8 mouse cellular contexts compared by ENCODE assay signal in genomic region chr17:28247613-28248012, GRCm38 (mm10). TPM values are rescaled to one million over a fixed set of nuclear protein-coding genes. Genes with fewer than 3 reads are reported as not detected.
A peak's percentile ranks its signal among the peaks of the same experiment; 100 is the strongest.
DNase-seq lines count a peak whose midpoint lies in the region; ATAC-seq lines count a peak whose summit lies in the region.

No protein-coding gene starts in this region.

- H3K36me3 ChIP-seq in intestine, embryonic 16.5 days (ENCODE audit: control insufficient read depth, insufficient read depth, low read length), result no peaks in the 10 kb centered on the region
- H3K36me3 ChIP-seq in intestine, embryonic 15.5 days, result no peaks in the 10 kb centered on the region
- H3K36me3 ChIP-seq in kidney, embryonic 16.5 days (ENCODE audit: insufficient read depth, low read length), result no peaks in the 10 kb centered on the region; the same call in 1 of the 2 replicates
- peaks cover 90% of the 10 kb centered on the region for H3K36me3 ChIP-seq in megakaryocyte, embryonic 14.5 days (replicated peaks; ENCODE audit: low read length)
- H3K36me3 ChIP-seq in forebrain, embryonic 16.5 days (ENCODE audit: control insufficient read depth, insufficient read depth), result no peaks in the 10 kb centered on the region

- H3K27ac ChIP-seq in intestine, embryonic 16.5 days (ENCODE audit: low read length), result no peak overlapping the region
- H3K27ac ChIP-seq in intestine, embryonic 15.5 days, result no peak overlapping the region
- H3K27ac ChIP-seq in kidney, embryonic 16.5 days (ENCODE audit: low read length), result 0 out of 2 replicates have a peak overlapping the region, but pooled peaks have one; percentile 34
- no peak overlapping the region for H3K27ac ChIP-seq in forebrain, embryonic 16.5 days (ENCODE audit: low read length)

- no peak for ATAC-seq in intestine, embryonic 16.5 days
- no peak for ATAC-seq in intestine, embryonic 15.5 days
- ATAC-seq in kidney, embryonic 16.5 days (ENCODE audit: low FRiP score, low TSS enrichment), result peak; percentile 50
- ATAC-seq in forebrain, embryonic 16.5 days, result no peak

- H3K4me2 ChIP-seq in intestine, embryonic 16.5 days (ENCODE audit: low read depth, low read length), result no peak overlapping the region
- H3K4me2 ChIP-seq in intestine, embryonic 15.5 days (replicated peaks), result no peak overlapping the region
- H3K4me2 ChIP-seq in kidney, embryonic 16.5 days (replicated peaks; ENCODE audit: low read depth, low read length), result 0 out of 2 replicates have a peak overlapping the region, but pooled peaks have one; percentile 0
- H3K4me2 ChIP-seq in forebrain, embryonic 16.5 days (ENCODE audit: low read length), result no peak overlapping the region

- H3K4me1 ChIP-seq in intestine, embryonic 16.5 days (ENCODE audit: control insufficient read depth, insufficient read depth, low read length), result peaks cover 23% of the 10 kb centered on the region
- peaks cover 18% of the 10 kb centered on the region for H3K4me1 ChIP-seq in intestine, embryonic 15.5 days (replicated peaks)
- H3K4me1 ChIP-seq in kidney, embryonic 16.5 days (ENCODE audit: insufficient read depth, low read length), result peaks cover 27% of the 10 kb centered on the region
- peaks cover 100% of the 10 kb centered on the region for H3K4me1 ChIP-seq in megakaryocyte, embryonic 14.5 days
- peaks cover 6% of the 10 kb centered on the region; the same call in 1 of the 2 replicates for H3K4me1 ChIP-seq in forebrain, embryonic 16.5 days (replicated peaks; ENCODE audit: control insufficient read depth, insufficient read depth, low read length)

- DNase-seq in fibroblast of lung, adult 2 months (ENCODE audit: low read depth), result peak; percentile 77
- DNase-seq in cerebellum, postnatal 36 days, result no peak
- DNase-seq in layer of hippocampus, postnatal 10 days (ENCODE audit: low spot score in 2 of 2), result no peak

- 67% methylated on average over 6 of the region's 6 CpGs for WGBS in intestine, embryonic 16.5 days
- WGBS in intestine, embryonic 15.5 days, result 62% methylated on average over 6 of the region's 6 CpGs
- WGBS in kidney, embryonic 16.5 days, result 21% methylated on average over 6 of the region's 6 CpGs
- WGBS in forebrain, embryonic 16.5 days, result 70% methylated on average over 6 of the region's 6 CpGs

- no peaks in the 10 kb centered on the region for H3K27me3 ChIP-seq in intestine, embryonic 16.5 days (replicated peaks; ENCODE audit: control insufficient read depth, insufficient read depth, low read length)
- no peaks in the 10 kb centered on the region for H3K27me3 ChIP-seq in intestine, embryonic 15.5 days (replicated peaks)
- H3K27me3 ChIP-seq in kidney, embryonic 16.5 days (ENCODE audit: insufficient read depth, low read length), result no peaks in the 10 kb centered on the region
- H3K27me3 ChIP-seq in megakaryocyte, embryonic 14.5 days (replicated peaks), result no peaks in the 10 kb centered on the region
- no peaks in the 10 kb centered on the region for H3K27me3 ChIP-seq in forebrain, embryonic 16.5 days (replicated peaks; ENCODE audit: control insufficient read depth, insufficient read depth, low read length)

- H3K4me3 ChIP-seq in intestine, embryonic 16.5 days (ENCODE audit: low read length), result no peak overlapping the region
- no peak overlapping the region for H3K4me3 ChIP-seq in intestine, embryonic 15.5 days (replicated peaks)
- no peak overlapping the region for H3K4me3 ChIP-seq in kidney, embryonic 16.5 days (ENCODE audit: low read length)
- peak overlapping the region; percentile 90 for H3K4me3 ChIP-seq in megakaryocyte, embryonic 14.5 days (replicated peaks)
- no peak overlapping the region for H3K4me3 ChIP-seq in forebrain, embryonic 16.5 days (replicated peaks; ENCODE audit: low read length)

- H3K9ac ChIP-seq in intestine, embryonic 16.5 days (ENCODE audit: low read depth, low read length), result 0 out of 2 replicates have a peak overlapping the region, but pooled peaks have one; percentile 24
- no peak overlapping the region for H3K9ac ChIP-seq in intestine, embryonic 15.5 days
- peak overlapping the region; percentile 32; the same call in 1 of the 2 replicates for H3K9ac ChIP-seq in kidney, embryonic 16.5 days (replicated peaks; ENCODE audit: low read length)
- H3K9ac ChIP-seq in forebrain, embryonic 16.5 days (replicated peaks; ENCODE audit: low read depth, low read length), result no peak overlapping the region

- no peaks in the 10 kb centered on the region for H3K9me3 ChIP-seq in intestine, embryonic 16.5 days (ENCODE audit: control insufficient read depth, low read length)
- H3K9me3 ChIP-seq in intestine, embryonic 15.5 days, result no peaks in the 10 kb centered on the region
- no peaks in the 10 kb centered on the region for H3K9me3 ChIP-seq in kidney, embryonic 16.5 days (ENCODE audit: low read length)
- no peaks in the 10 kb centered on the region for H3K9me3 ChIP-seq in megakaryocyte, embryonic 14.5 days
- no peaks in the 10 kb centered on the region for H3K9me3 ChIP-seq in forebrain, embryonic 16.5 days (ENCODE audit: control insufficient read depth, low read length)

RNA-seq across cellular contexts. Expression of gene Ppard, which starts 15.1 kb away (rescaled TPM):
- 2.2 and 2.3 TPM in 2 replicates for polyA plus RNA-seq in intestine, embryonic 16.5 days (2015; fragmentation: Nextera tagmentation; extraction: Ambion mirVana)
- 1.8 and 1.9 TPM in 2 replicates for polyA plus RNA-seq in intestine, embryonic 15.5 days (2015; fragmentation: Nextera tagmentation; extraction: Ambion mirVana)
- polyA plus RNA-seq in kidney, embryonic 16.5 days (2015; fragmentation: Nextera tagmentation; extraction: Ambion mirVana), result 2.1 and 2.2 TPM in 2 replicates
- 132 and 226 TPM in 2 replicates for polyA plus RNA-seq in megakaryocyte, embryonic 14.5 days (2012; ENCODE audit: insufficient read depth, low replicate concordance)
- total RNA-seq in layer of hippocampus, postnatal 10 days (2021), result 10 to 100 TPM; 25.8 to 29.0 TPM
- polyA plus RNA-seq in forebrain, embryonic 16.5 days (2015; fragmentation: Nextera tagmentation; extraction: Ambion mirVana), result 1.2 and 1.3 TPM in 2 replicates

RNA-seq across cellular contexts. Expression of gene Def6, which starts 40.0 kb away (rescaled TPM):
- 3.0 and 3.6 TPM in 2 replicates for polyA plus RNA-seq in intestine, embryonic 16.5 days (2015; fragmentation: Nextera tagmentation; extraction: Ambion mirVana)
- polyA plus RNA-seq in intestine, embryonic 15.5 days (2015; fragmentation: Nextera tagmentation; extraction: Ambion mirVana), result 3.4 and 4.3 TPM in 2 replicates
- 7.2 and 7.4 TPM in 2 replicates for polyA plus RNA-seq in kidney, embryonic 16.5 days (2015; fragmentation: Nextera tagmentation; extraction: Ambion mirVana)
- 90.3 and 202 TPM in 2 replicates for polyA plus RNA-seq in megakaryocyte, embryonic 14.5 days (2012; ENCODE audit: insufficient read depth, low replicate concordance)
- total RNA-seq in layer of hippocampus, postnatal 10 days (2021), result 1 to 10 TPM; 6.4 to 7.1 TPM
- 4.5 and 4.6 TPM in 2 replicates for polyA plus RNA-seq in forebrain, embryonic 16.5 days (2015; fragmentation: Nextera tagmentation; extraction: Ambion mirVana)

Comparison
In these comparisons a context has a peak if more than half of its experiments do, and no peak if none do; other contexts are left out.
1. H3K9ac ChIP-seq: peak in intestine, embryonic 16.5 days (single experiment) and kidney, embryonic 16.5 days (single experiment); none in intestine, embryonic 15.5 days (single experiment) and forebrain, embryonic 16.5 days (single experiment).
2. RNA of gene Ppard, which starts 15.1 kb away (polyA plus RNA-seq): 132 to 226 TPM in megakaryocyte, embryonic 14.5 days; 2.1 to 2.2 TPM in kidney, embryonic 16.5 days, 2.2 to 2.3 TPM in intestine, embryonic 16.5 days, 1.8 to 1.9 TPM in intestine, embryonic 15.5 days and 1.2 to 1.3 TPM in forebrain, embryonic 16.5 days; every median in the first group is over 10 times any median in the second.
3. RNA of gene Def6, which starts 40.0 kb away (polyA plus RNA-seq): 90.3 to 202 TPM in megakaryocyte, embryonic 14.5 days; 7.2 to 7.4 TPM in kidney, embryonic 16.5 days, 4.5 to 4.6 TPM in forebrain, embryonic 16.5 days, 3.4 to 4.3 TPM in intestine, embryonic 15.5 days and 3.0 to 3.6 TPM in intestine, embryonic 16.5 days; every median in the first group is over 10 times any median in the second.